Mouse (Mus musculus) left cerebral cortex, postnatal 4 days (tissue): Measurements from ENCODE around the gene Pnlip. TPM values are rescaled to one million over a fixed set of nuclear protein-coding genes. Genes with fewer than 3 reads are reported as not detected.
A peak's percentile ranks its signal among the peaks of the same experiment; 100 is the strongest.

Source experiments
- DNase-seq: peaks from one replicate; pipeline ENCODE4 v3.0.0-alpha.2; 2022
- intact Hi-C: fragments of 180-260 bp; cut with DNase I; formaldehyde crosslinking; loops from one replicate; pipeline ENCODE4 v1.15.1; 2025
- total RNA-seq, 2 experiments: library from RNA; stranded (reverse); gene quantifications; 2 replicates each; pipeline ENCODE4 v1.2.3; 2021

Gene Pnlip
- total RNA-seq, 2 experiments from 2014 or later = 3.0 to 4.6 TPM

DNA sequence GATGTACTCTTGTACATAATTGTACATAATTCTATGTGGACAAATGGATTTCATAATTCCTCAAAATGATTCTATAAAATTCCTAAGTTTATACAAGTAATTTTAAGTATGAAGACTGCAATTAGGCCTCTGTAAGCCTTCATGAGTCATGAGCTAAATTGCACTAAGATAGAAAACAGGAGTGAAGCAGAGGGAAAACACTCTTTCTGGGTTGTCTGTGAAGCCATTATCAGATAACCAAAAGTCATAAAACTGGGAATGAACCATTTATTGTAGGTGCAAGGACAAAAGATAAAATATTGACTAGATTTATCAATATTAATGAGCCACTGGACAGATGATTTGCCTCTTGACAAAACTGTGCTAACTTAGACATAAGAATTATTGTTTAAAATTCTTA, 68.1 kb downstream of the Pnlip start:
- no peak for DNase-seq
- intact Hi-C loops = no loop called here

GRCm38 (mm10) chr19:58726551-58726950, 74.3 kb downstream of the Pnlip start:
- intact Hi-C loops = no loop called here
- DNase-seq = no peak

GRCm38 (mm10) chr19:58727756-58728155, 75.5 kb downstream of the Pnlip start:
- no peak for DNase-seq
- intact Hi-C loops = no loop called here

GRCm38 (mm10) chr19:58728445-58729031, 76.2 kb downstream of the Pnlip start, which contains the start of gene Pnliprp1:
Gene Pnliprp1 (plus strand): TSS chr19:58728887.
- intact Hi-C loops = no loop called here
- DNase-seq = peak; percentile 4

Other genes with a start within 250 kb of the Pnlip start
- gene Gfra1, start 196.6 kb upstream of the Pnlip start, total RNA-seq = 10 to 100 TPM; 13.9 to 24.5 TPM
- not detected for gene Ccdc172, start 140.5 kb upstream of the Pnlip start, total RNA-seq
- under 1 TPM in 1 of 2 experiments, not detected in 1; 0.44 TPM for gene Pnliprp1, start 76.4 kb downstream of the Pnlip start, total RNA-seq
- gene Pnliprp2, start 107.2 kb downstream of the Pnlip start, total RNA-seq = under 1 TPM in 1 of 2 experiments, not detected in 1; 0.22 TPM
- gene 1700019N19Rik, start 142.0 kb downstream of the Pnlip start, total RNA-seq = not detected